Mouse (Mus musculus): Measurements from ENCODE around the gene Ift122.

The Ift122 gene

GRCm38 (mm10) chr6:115971273-115972060 lies 118.2 kb downstream of the Ift122 start:
- in situ Hi-C loops (cut with MboI; ENCODE audit: unreplicated experiment in 2 of 2): no loop called here

DNA sequence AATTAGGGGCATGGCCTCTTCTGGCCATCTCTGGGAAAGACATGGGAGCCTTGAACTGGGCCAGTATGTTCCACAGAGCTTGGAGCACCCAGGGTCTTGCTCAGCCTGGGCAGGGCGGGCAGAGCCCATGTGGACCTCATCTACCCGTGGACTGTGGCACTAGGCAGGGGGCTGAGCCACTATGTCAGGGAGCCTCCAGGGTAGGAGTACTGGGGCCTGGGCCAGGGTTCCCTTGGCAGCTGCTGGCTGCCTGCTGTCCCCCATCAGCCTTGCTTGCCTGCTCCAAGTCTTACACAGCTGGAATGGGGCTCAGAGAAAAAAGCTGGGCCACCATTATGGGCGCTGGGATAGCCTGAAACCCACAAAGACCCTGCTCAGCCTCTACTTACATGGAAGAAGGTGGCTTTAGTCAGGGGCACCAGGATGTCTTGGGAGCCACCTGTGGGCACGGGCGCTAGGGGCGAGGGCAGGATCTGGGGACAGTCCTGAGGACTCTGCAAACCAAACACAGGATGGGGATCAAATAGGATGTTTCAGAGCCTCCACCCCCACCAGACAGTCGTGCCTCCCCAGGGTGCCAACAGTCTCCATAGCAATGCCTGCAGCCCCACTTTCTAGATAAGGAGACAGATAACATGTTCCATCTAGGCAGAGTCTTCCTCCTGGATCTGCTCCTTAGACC lies 119.0 kb downstream of the Ift122 start:
- in situ Hi-C loops (cut with MboI; ENCODE audit: unreplicated experiment in 2 of 2): no loop called here

GRCm38 (mm10) chr6:115973139-115973875 lies 120.0 kb downstream of the Ift122 start:
- in situ Hi-C loops (cut with MboI; ENCODE audit: unreplicated experiment in 2 of 2): no loop called here

DNA sequence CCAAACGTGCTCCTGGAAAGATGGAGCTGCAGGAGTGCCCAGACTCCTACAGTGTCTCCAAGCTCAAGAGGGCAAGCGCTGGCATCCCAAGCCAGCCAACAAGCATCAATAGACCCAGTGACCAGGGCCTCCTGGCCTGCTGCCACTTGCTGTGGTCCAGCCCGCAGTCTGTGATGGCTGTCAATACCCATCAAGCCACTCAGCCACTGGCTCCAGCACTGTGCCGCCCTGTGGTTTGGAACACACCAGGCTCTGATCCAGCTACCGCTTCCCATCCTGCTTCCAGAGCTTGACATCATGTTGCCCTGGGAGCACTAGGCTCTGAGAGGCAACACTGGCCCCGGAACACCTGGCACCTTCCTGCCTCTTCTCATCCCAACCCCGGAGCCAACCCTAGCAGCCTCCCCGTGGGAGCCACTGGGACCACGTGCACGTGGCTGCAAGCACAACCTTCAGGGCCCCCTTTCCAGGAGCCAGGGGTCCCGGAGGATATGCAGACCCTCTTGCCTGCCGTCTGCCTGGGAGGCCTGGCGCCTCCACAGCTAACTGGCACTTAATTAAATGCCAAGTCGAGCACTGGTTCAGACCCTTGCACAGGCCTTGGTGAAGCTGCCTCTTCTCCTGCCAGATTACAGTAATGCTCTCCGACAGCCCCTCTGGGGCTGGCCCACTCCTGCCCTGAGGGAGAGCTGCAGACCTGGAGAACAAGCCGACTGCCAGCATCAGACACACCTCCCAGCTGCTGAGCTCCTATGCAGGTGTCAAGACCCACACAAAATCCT lies 120.8 kb downstream of the Ift122 start:
- in situ Hi-C loops (cut with MboI; ENCODE audit: unreplicated experiment in 2 of 2): no loop called here

DNA sequence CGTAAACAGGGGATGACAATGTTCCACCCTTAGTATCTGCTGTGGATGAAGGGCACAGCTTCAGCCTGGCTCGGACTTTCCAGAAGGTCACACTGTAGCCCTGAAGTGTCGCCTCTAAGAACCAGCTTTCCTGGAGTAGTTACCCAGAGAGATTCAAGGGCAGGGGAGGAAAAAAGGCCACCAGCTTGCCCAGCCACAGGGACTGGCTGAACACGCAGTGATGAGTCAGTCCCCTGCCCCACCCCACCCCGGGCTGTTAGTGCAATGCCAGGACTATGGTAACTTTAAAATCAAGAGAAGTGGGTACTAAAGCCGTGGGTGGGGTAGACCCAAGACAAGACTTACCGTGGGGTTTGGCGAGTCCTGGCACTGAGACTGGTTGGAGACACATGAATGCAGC lies 122.3 kb downstream of the Ift122 start:
- in situ Hi-C loops (cut with MboI; ENCODE audit: unreplicated experiment in 2 of 2): no loop called here

Measured in v-Abl transformed pro-B cells (cell line).